Mouse (Mus musculus): ENCODE data around the gene Pax2. TPM values are rescaled to one million over a fixed set of nuclear protein-coding genes. Genes with fewer than 3 reads are reported as not detected.

Gene Pax2
- total and polyA plus RNA-seq, 3 experiments: not detected

DNA sequence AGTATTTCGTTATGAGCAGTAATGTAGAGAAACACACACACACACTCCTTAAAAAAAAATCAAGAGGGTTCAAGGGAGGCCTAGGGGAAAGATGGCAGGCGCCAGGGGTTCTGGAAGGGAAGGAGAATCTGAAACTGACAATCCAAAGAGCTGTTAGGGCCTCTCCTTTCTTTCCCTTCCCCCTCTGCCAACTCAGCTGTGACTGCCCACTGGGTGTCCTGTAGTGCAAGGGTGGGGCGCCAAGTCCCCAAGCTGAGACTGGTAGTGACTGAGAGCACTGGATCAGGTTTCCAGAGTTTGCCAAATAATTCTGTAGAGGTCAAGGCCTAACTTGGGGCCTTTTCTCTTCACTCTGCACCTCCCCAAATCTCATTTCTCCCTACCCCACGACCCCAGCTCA, 8.4 kb upstream of the Pax2 start:
- Histone ChIP-seq H3K4me1 (ENCODE audit: control insufficient read depth in 1 of 2, insufficient read depth in 2 of 2, low read length in 2 of 2) (no peaks in the 10 kb centered on the region), H3K27me3 (ENCODE audit: control insufficient read depth in 1 of 2, insufficient read depth in 2 of 2, low read length in 2 of 2) (no peaks in the 10 kb centered on the region; a peak in 1 of 4 replicates), H3K79me2 (ENCODE audit: control insufficient read depth, insufficient read depth, low read length, poor library complexity) (no peaks in the 10 kb centered on the region), H3K9ac (ENCODE audit: control insufficient read depth, low read depth, low read length, poor library complexity, severe bottlenecking) (no peak overlapping the region), H3K36me3 (ENCODE audit: control insufficient read depth in 1 of 2, insufficient read depth in 2 of 2, low read length in 2 of 2) (no peaks in the 10 kb centered on the region), H3K9me3 (replicated peaks; ENCODE audit: insufficient read depth, low read length) (no peaks in the 10 kb centered on the region), H3K4me3 (ENCODE audit: control insufficient read depth in 1 of 2, insufficient read depth in 1 of 2, low read depth in 2 of 2, low read length in 2 of 2) (no peak overlapping the region), H3K27ac (ENCODE audit: control insufficient read depth, low read depth, low read length) (no peak overlapping the region)
- no peak for TF ChIP-seq MAX (IDR thresholded peaks at IDR 0.05; ENCODE audit: low read length)
- TF ChIP-seq ZMIZ1 (IDR thresholded peaks at IDR 0.05; ENCODE audit: low read depth, low read length): no peak
- no peak for DNase-seq (ENCODE audit: low read depth, low spot score)

DNA sequence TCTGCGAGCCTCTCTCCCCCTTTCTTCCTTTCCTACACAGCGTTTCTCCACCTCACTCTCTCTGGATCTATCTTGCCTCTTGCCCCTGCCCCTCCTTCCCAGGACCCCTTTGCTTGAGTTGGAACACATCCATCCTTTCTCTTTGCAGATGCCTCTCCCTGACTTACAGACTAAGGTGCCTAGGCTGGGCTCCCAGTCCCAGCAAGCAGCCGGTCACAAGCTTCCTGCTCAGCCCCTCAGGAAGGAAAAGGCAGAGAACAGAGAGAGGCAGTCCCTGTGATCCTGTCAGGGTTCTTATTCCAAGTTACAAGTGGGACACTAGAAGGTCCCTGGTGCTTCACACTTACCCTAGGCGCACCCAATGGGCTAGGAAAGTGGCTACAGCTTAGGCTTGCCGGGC, 7.6 kb upstream of the Pax2 start:
- H3K27ac ChIP-seq (ENCODE audit: control insufficient read depth, low read depth, low read length): no peak overlapping the region
- no peak for DNase-seq (ENCODE audit: low read depth, low spot score)
- H3K9me3 ChIP-seq (replicated peaks; ENCODE audit: insufficient read depth, low read length): no peaks in the 10 kb centered on the region
- no peak overlapping the region for H3K4me3 ChIP-seq (ENCODE audit: control insufficient read depth in 1 of 2, insufficient read depth in 1 of 2, low read depth in 2 of 2, low read length in 2 of 2)
- H3K36me3 ChIP-seq (ENCODE audit: control insufficient read depth in 1 of 2, insufficient read depth in 2 of 2, low read length in 2 of 2): no peaks in the 10 kb centered on the region
- H3K27me3 ChIP-seq (ENCODE audit: control insufficient read depth in 1 of 2, insufficient read depth in 2 of 2, low read length in 2 of 2): no peaks in the 10 kb centered on the region; a peak in 1 of 4 replicates
- no peak for TF ChIP-seq TCF12 (IDR thresholded peaks at IDR 0.05; ENCODE audit: low read depth, low read length)
- no peak for TF ChIP-seq MXI1 (IDR thresholded peaks at IDR 0.05; ENCODE audit: low read depth, low read length)
- no peak for TF ChIP-seq ZNF384 (IDR thresholded peaks at IDR 0.05; ENCODE audit: low read depth, low read length)
- no peak for TF ChIP-seq EP300 (IDR thresholded peaks at IDR 0.05; ENCODE audit: low read depth in 1 of 2, low read length in 2 of 2)
- TF ChIP-seq KAT2A (conservative IDR thresholded peaks at IDR 0.05; ENCODE audit: low read depth, low read length): no peak
- no peak for TF ChIP-seq NRF1 (IDR thresholded peaks at IDR 0.05; ENCODE audit: insufficient read depth, low read depth, low read length, poor library complexity, severe bottlenecking)
- TF ChIP-seq HCFC1 (IDR thresholded peaks at IDR 0.05; ENCODE audit: low read depth, low read length): no peak
- TF ChIP-seq UBTF (IDR thresholded peaks at IDR 0.05; ENCODE audit: borderline replicate concordance, insufficient read depth, low read depth, low read length): no peak
- TF ChIP-seq ZC3H11A (IDR thresholded peaks at IDR 0.05; ENCODE audit: low read depth, low read length): no peak
- TF ChIP-seq GABPA (IDR thresholded peaks at IDR 0.05; ENCODE audit: low read depth, low read length): no peak
- TF ChIP-seq ZMIZ1 (IDR thresholded peaks at IDR 0.05; ENCODE audit: low read depth, low read length): no peak
- TF ChIP-seq E2F4 (IDR thresholded peaks at IDR 0.05; ENCODE audit: borderline replicate concordance, low read depth, low read length): no peak
- H3K9ac ChIP-seq (ENCODE audit: control insufficient read depth, low read depth, low read length, poor library complexity, severe bottlenecking): no peak overlapping the region
- H3K4me1 ChIP-seq (ENCODE audit: control insufficient read depth in 1 of 2, insufficient read depth in 2 of 2, low read length in 2 of 2): no peaks in the 10 kb centered on the region
- no peaks in the 10 kb centered on the region for H3K79me2 ChIP-seq (ENCODE audit: control insufficient read depth, insufficient read depth, low read length, poor library complexity)
